Mouse (Mus musculus) hindbrain, postnatal 0 days (tissue): ENCODE data around the gene Adipor2. TPM values are rescaled to one million over a fixed set of nuclear protein-coding genes. Genes with fewer than 3 reads are reported as not detected.
A peak's percentile ranks its signal among the peaks of the same experiment; 100 is the strongest.

Experiments
- ATAC-seq: fragments of 200-750 bp; cut with Nextera tagmentation; 2 replicates; pipeline ENCODE4 v1.8.0; 2017; ENCODE audit warnings: mild to moderate bottlenecking, moderate TSS enrichment, moderate library complexity
- DNase-seq: peaks from one replicate; pipeline ENCODE4 v3.0.0-alpha.2; 2015; ENCODE audit warnings: low spot score
- H3K27ac ChIP-seq: fragments of 300-500 bp; sonication (generic); 2 replicates; pipeline ENCODE4 v1.5.1; 2014; ENCODE audit warnings: mild to moderate bottlenecking
- H3K27me3 ChIP-seq: fragments of 300-500 bp; sonication (generic); 2 replicates; pipeline ENCODE4 v1.6.1; 2014; ENCODE audit warnings: low read length, mixed read lengths; ENCODE audit not compliant: insufficient read depth
- H3K36me3 ChIP-seq: fragments of 300-500 bp; sonication (generic); 2 replicates; pipeline ENCODE4 v1.6.1; 2014; ENCODE audit warnings: low read length, mixed read lengths; ENCODE audit not compliant: insufficient read depth
- H3K4me1 ChIP-seq: fragments of 300-500 bp; sonication (generic); 2 replicates; pipeline ENCODE4 v1.6.1; 2014; ENCODE audit warnings: antibody characterized with exemption, low read length, mixed read lengths; ENCODE audit not compliant: insufficient read depth
- H3K4me2 ChIP-seq: fragments of 300-500 bp; sonication (generic); 2 replicates; pipeline ENCODE4 v1.6.1; 2014; ENCODE audit warnings: low read depth, mild to moderate bottlenecking, low read length, moderate library complexity, mixed read lengths
- H3K4me3 ChIP-seq: fragments of 300-500 bp; sonication (generic); 2 replicates; pipeline ENCODE4 v1.5.1; 2014; ENCODE audit warnings: low read length
- H3K9ac ChIP-seq: fragments of 300-500 bp; sonication (generic); replicated peaks from 2 replicates; pipeline ENCODE4 v1.6.1; 2014; ENCODE audit warnings: mild to moderate bottlenecking, low read length, moderate library complexity, mixed read lengths
- H3K9me3 ChIP-seq: fragments of 300-500 bp; sonication (generic); 2 replicates; pipeline ENCODE4 v1.6.1; 2016; ENCODE audit warnings: low read length, mixed read lengths
- CTCF ChIP-seq: IDR thresholded peaks from 2 replicates; pipeline ENCODE4 v1.5.1; 2016; ENCODE audit warnings: antibody characterized with exemption, control low read depth, low read depth
- WGBS: fragments of 180-500 bp; shearing (Covaris S2); extraction: QIAGEN DNeasy Blood & Tissue Kit; methylation state at CpG from one replicate; pipeline ENCODE4 v1.1.7; 2014; 5-methylcytosine and 5-hydroxymethylcytosine counted together
- polyA plus RNA-seq: library from polyadenylated mRNA; unstranded; fragments of >200 nt; fragmentation: Nextera tagmentation; extraction: Ambion mirVana; gene quantifications from 2 replicates; pipeline ENCODE4 v1.2.1, GENCODE M21; 2015
- total RNA-seq: library from RNA; depleted of rRNA; stranded (reverse); fragments of >200 nt; gene quantifications from 2 replicates; pipeline ENCODE4 v1.2.3, GENCODE M21; 2014

Gene Adipor2
- total and polyA plus RNA-seq, 2 experiments from 2014 or later = 30.8 to 41.8 TPM

GRCm38 (mm10) chr6:119330506-119330905 is 87.0 kb downstream of the Adipor2 start, which contains the start of gene Lrtm2:
Gene Lrtm2 (minus strand): TSS chr6:119330766.
- peak within 1 kb of the TSS; percentile 58 for H3K4me3 ChIP-seq
- peaks cover 41% of the 10 kb centered on the region for H3K4me1 ChIP-seq
- H3K36me3 ChIP-seq = no peaks in the 10 kb centered on the region
- peak within 1 kb of the TSS; percentile 71 for H3K4me2 ChIP-seq
- H3K9ac ChIP-seq = peak within 1 kb of the TSS; percentile 65
- TF ChIP-seq CTCF = no peak
- peak within 1 kb of the TSS; percentile 87 for H3K27ac ChIP-seq
- 2% methylated on average over 30 of the region's 31 CpGs for WGBS
- ATAC-seq = peak; percentile 27; the same call in 1 of the 2 replicates
- no peaks in the 10 kb centered on the region for H3K9me3 ChIP-seq
- H3K27me3 ChIP-seq = no peaks in the 10 kb centered on the region
- DNase-seq = peak; percentile 82

DNA sequence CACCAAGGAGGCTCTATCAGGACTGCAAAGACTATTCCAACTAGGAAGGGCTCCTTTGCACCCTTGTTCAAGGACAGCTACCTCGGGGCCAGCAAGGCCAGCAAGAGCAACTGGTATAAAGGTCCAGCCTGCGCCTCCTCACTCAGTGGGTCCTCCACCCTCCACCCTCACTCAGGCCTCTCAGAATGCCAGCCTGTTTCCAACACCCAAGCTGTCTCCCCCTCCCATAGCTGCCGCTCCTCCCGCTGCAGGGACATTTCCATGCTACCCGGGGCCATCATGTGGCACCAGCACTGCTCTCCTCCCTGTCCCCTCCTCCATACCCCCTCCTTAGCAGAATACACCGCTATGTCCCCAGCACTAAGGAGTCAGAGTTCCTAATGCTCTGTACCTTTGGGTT is 87.6 kb downstream of the Adipor2 start:
- Histone ChIP-seq H3K9ac (peak overlapping the region; percentile 65), H3K9me3 (no peaks in the 10 kb centered on the region), H3K27me3 (no peaks in the 10 kb centered on the region), H3K4me2 (peak overlapping the region; percentile 71), H3K27ac (peak overlapping the region; percentile 87), H3K4me1 (peaks cover 41% of the 10 kb centered on the region), H3K4me3 (peak overlapping the region; percentile 58), H3K36me3 (no peaks in the 10 kb centered on the region)
- no peak for TF ChIP-seq CTCF
- WGBS = 5% methylated on average over 6 of the region's 6 CpGs
- ATAC-seq = peak; percentile 27; the same call in 1 of the 2 replicates
- peak; percentile 37 for DNase-seq

DNA sequence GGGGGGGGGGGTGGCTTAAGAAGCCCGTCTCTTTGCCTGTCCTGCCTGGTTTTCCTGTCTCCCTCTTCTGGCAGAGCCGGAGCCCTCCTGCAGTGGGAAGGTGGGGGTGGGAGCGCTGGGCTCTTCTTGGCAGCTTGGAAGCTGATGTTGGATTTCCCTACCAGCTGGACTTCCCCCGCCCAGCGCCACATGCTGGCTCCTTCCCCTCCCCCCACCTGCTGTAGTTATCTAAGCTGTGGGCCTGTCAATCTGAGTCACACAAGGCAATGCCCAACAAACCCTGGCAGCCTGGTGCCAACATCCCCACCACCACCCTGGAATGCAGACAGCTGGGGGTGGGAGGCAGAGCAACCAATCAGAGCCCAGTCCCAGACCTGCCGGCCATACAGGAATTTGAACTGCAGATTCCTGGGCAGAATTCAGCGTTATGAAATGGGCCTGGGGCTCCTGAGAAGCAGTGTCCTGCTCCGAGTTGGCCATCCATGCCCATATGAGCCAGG is 88.2 kb downstream of the Adipor2 start:
- ATAC-seq = peak; percentile 93
- no peaks in the 10 kb centered on the region for H3K9me3 ChIP-seq
- peak; percentile 92 for DNase-seq
- peak overlapping the region; percentile 65 for H3K9ac ChIP-seq
- peaks cover 41% of the 10 kb centered on the region for H3K4me1 ChIP-seq
- peak overlapping the region; percentile 71 for H3K4me2 ChIP-seq
- H3K4me3 ChIP-seq = peak overlapping the region; percentile 58
- under 1% methylated on average over 8 of the region's 8 CpGs for WGBS
- TF ChIP-seq CTCF = peak; percentile 52
- peak overlapping the region; percentile 87 for H3K27ac ChIP-seq
- no peaks in the 10 kb centered on the region for H3K36me3 ChIP-seq
- no peaks in the 10 kb centered on the region for H3K27me3 ChIP-seq

GRCm38 (mm10) chr6:119328521-119329115 is 88.9 kb downstream of the Adipor2 start:
- no peaks in the 10 kb centered on the region for H3K36me3 ChIP-seq
- peak overlapping the region; percentile 65; the same call in 1 of the 2 replicates for H3K9ac ChIP-seq
- peak overlapping the region; percentile 71 for H3K4me2 ChIP-seq
- 5% methylated on average over 11 of the region's 11 CpGs for WGBS
- DNase-seq (peak; percentile 66), ATAC-seq (peak; percentile 38; the same call in 1 of the 2 replicates)
- H3K27me3 ChIP-seq = no peaks in the 10 kb centered on the region
- peaks cover 41% of the 10 kb centered on the region for H3K4me1 ChIP-seq
- peak overlapping the region; percentile 87 for H3K27ac ChIP-seq
- H3K9me3 ChIP-seq = no peaks in the 10 kb centered on the region
- no peak for TF ChIP-seq CTCF
- peak overlapping the region; percentile 58 for H3K4me3 ChIP-seq

DNA sequence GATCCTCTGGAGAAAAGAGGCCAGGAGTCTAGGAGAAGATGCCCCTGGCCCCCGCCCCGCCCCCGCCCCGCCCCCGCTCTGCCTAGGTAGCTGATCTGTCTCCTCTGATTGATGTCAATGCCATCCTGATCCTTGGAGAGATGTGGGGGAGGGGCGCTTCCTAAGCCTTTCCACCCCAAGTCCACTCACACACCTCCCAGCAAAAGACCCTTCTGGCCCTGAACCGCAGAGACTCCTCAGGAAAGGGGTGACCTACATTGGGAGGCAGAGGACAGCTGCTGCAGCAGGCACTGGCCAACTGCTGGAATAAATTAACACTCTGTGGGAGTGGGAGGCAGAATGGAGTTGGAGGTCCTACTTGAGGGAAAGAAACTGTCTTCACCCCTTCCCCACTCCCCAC is 91.0 kb downstream of the Adipor2 start:
- H3K9me3 ChIP-seq = no peaks in the 10 kb centered on the region
- no peak overlapping the region for H3K4me3 ChIP-seq
- 52% methylated on average over 5 of the region's 7 CpGs for WGBS
- ATAC-seq = no peak
- TF ChIP-seq CTCF = no peak
- peaks cover 39% of the 10 kb centered on the region for H3K4me1 ChIP-seq
- no peak overlapping the region for H3K4me2 ChIP-seq
- no peak for DNase-seq
- no peaks in the 10 kb centered on the region; the same call in 1 of the 2 replicates for H3K36me3 ChIP-seq
- H3K27ac ChIP-seq = no peak overlapping the region
- H3K9ac ChIP-seq = no peak overlapping the region
- no peaks in the 10 kb centered on the region for H3K27me3 ChIP-seq

GRCm38 (mm10) chr6:119325978-119326377 is 91.5 kb downstream of the Adipor2 start:
- H3K36me3 ChIP-seq = no peaks in the 10 kb centered on the region; the same call in 1 of the 2 replicates
- no peak overlapping the region for H3K4me3 ChIP-seq
- ATAC-seq (no peak), DNase-seq (no peak)
- H3K4me1 ChIP-seq = peaks cover 35% of the 10 kb centered on the region
- WGBS = 56% methylated on average over 6 of the region's 6 CpGs
- H3K4me2 ChIP-seq = no peak overlapping the region
- no peak overlapping the region for H3K27ac ChIP-seq
- no peaks in the 10 kb centered on the region for H3K27me3 ChIP-seq
- H3K9ac ChIP-seq = no peak overlapping the region
- TF ChIP-seq CTCF = no peak
- H3K9me3 ChIP-seq = no peaks in the 10 kb centered on the region

- ATAC-seq = no peak
- Histone ChIP-seq H3K4me1 (peaks cover 31% of the 10 kb centered on the region), H3K9ac (no peak overlapping the region), H3K4me2 (no peak overlapping the region), H3K27ac (no peak overlapping the region), H3K9me3 (no peaks in the 10 kb centered on the region), H3K36me3 (no peaks in the 10 kb centered on the region; the same call in 1 of the 2 replicates), H3K27me3 (no peaks in the 10 kb centered on the region), H3K4me3 (no peak overlapping the region)
- 50% methylated on average over 10 of the region's 10 CpGs for WGBS
- DNase-seq = no peak
- TF ChIP-seq CTCF = no peak
Measured at GRCm38 (mm10) chr6:119324776-119325175, 92.7 kb downstream of the Adipor2 start.
